Mouse (Mus musculus) testis, adult 2 months (tissue): ENCODE results near the gene Etv1.

Experiments
- CTCF ChIP-seq: fragments of 200-500 bp; IDR thresholded peaks from 2 replicates; pipeline ENCODE4 v1.5.1; 2012; ENCODE audit warnings: low read depth, mild to moderate bottlenecking, inconsistent platforms, low read length, moderate library complexity; ENCODE audit not compliant: control insufficient read depth, insufficient read depth, insufficient replicate concordance
- POLR2A ChIP-seq: fragments of 200-500 bp; IDR thresholded peaks from 2 replicates; pipeline ENCODE4 v1.6.1; 2012; ENCODE audit warnings: low read depth, mild to moderate bottlenecking, inconsistent platforms, low read length, moderate library complexity; ENCODE audit not compliant: control insufficient read depth

GRCm38 (mm10) chr12:38789789-38790355, 10.7 kb downstream of the Etv1 start:
- TF ChIP-seq CTCF (no peak), POLR2A (no peak)
